Mouse (Mus musculus): ENCODE data around the gene Fndc5. TPM values are rescaled to one million over a fixed set of nuclear protein-coding genes. Genes with fewer than 3 reads are reported as not detected.

Gene Fndc5
- total RNA-seq, 2 experiments from 2014 or later = 41.4 to 42.9 TPM

GRCm38 (mm10) chr4:129145411-129145810 is 8.6 kb downstream of the Fndc5 start:
- no peak for DNase-seq (ENCODE audit: low spot score in 2 of 2)

GRCm38 (mm10) chr4:129145943-129146342 is 9.1 kb downstream of the Fndc5 start:
- DNase-seq (ENCODE audit: low spot score in 2 of 2) = no peak

- DNase-seq (ENCODE audit: low spot score in 2 of 2) = no peak
These were observed 9.6 kb downstream of the Fndc5 start for GRCm38 (mm10) chr4:129146392-129146791.

- no peak for DNase-seq (ENCODE audit: low spot score in 2 of 2)
These were observed 10.8 kb downstream of the Fndc5 start for GRCm38 (mm10) chr4:129147552-129148103.

- no peak for DNase-seq (ENCODE audit: low spot score in 2 of 2)
These were observed 12.5 kb downstream of the Fndc5 start for GRCm38 (mm10) chr4:129149321-129149720.

GRCm38 (mm10) chr4:129151276-129151811 is 14.5 kb downstream of the Fndc5 start:
- no peak for DNase-seq (ENCODE audit: low spot score in 2 of 2)

- DNase-seq (ENCODE audit: low spot score in 2 of 2) = no peak
These were observed 20.7 kb downstream of the Fndc5 start for GRCm38 (mm10) chr4:129157541-129157940.

GRCm38 (mm10) chr4:129158549-129158948 is 21.8 kb downstream of the Fndc5 start:
- DNase-seq (ENCODE audit: low spot score in 2 of 2) = no peak

GRCm38 (mm10) chr4:129161076-129161475 is 24.3 kb downstream of the Fndc5 start:
- DNase-seq (ENCODE audit: low spot score in 2 of 2) = no peak

- no peak for DNase-seq (ENCODE audit: low spot score in 2 of 2)
These were observed 24.9 kb downstream of the Fndc5 start for GRCm38 (mm10) chr4:129161581-129162255.

- no peak for DNase-seq (ENCODE audit: low spot score in 2 of 2)
These were observed 35.7 kb downstream of the Fndc5 start for GRCm38 (mm10) chr4:129172529-129172928.

GRCm38 (mm10) chr4:129179560-129179959 is 42.8 kb downstream of the Fndc5 start:
- DNase-seq (ENCODE audit: low spot score in 2 of 2) = no peak

GRCm38 (mm10) chr4:129188041-129188659 is 51.4 kb downstream of the Fndc5 start:
- no peak for DNase-seq (ENCODE audit: low spot score in 2 of 2)

- peak; percentile 68 to 77 for DNase-seq (ENCODE audit: low spot score in 2 of 2)
These were observed 52.2 kb downstream of the Fndc5 start for GRCm38 (mm10) chr4:129188803-129189541.

GRCm38 (mm10) chr4:129189542-129190519 is 53.0 kb downstream of the Fndc5 start, which contains the start of the genes S100pbp and Yars:
Gene S100pbp (minus strand): TSS chr4:129189727.
Gene Yars (plus strand): TSS chr4:129189760.
- DNase-seq (ENCODE audit: low spot score in 2 of 2) = peak; percentile 95 to 97

GRCm38 (mm10) chr4:129190538-129190937 is 53.7 kb downstream of the Fndc5 start:
- DNase-seq (ENCODE audit: low spot score in 2 of 2) = peak in 1 of 2 experiments; percentile 32

- no peak for DNase-seq (ENCODE audit: low spot score in 2 of 2)
These were observed 54.9 kb downstream of the Fndc5 start for GRCm38 (mm10) chr4:129191691-129192090.
